Mouse (Mus musculus): ENCODE results near the gene Mdm4. TPM values are rescaled to one million over a fixed set of nuclear protein-coding genes. Genes with fewer than 3 reads are reported as not detected.

Mdm4 gene
- 28.8 and 45.9 TPM in 2 replicates for polyA plus RNA-seq (2012; rRNA removed)

DNA sequence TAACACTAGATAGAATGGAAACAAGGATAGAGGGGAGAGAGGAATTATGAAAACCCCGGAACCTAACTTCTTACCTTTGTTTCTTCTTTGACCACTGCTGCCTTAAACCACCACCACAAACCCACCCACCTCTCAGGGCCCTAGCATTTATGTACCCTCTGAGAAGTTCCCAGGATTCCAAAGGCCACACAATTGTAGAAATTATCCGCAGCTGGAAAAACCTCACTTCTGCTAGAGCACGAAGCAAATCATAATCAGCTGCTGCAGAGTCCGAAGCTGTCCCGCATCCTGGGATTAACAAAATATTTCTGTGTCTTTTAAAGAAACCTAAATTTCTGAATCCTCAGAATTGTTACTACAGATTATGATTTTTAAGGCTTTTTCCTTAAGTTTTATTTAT is at the start of gene Mdm4:
Gene Mdm4, minus strand, starts transcription at position 101 of the 400 bp plus-strand sequence.
- WGBS: 97% methylated on average over 5 of the region's 5 CpGs

DNA sequence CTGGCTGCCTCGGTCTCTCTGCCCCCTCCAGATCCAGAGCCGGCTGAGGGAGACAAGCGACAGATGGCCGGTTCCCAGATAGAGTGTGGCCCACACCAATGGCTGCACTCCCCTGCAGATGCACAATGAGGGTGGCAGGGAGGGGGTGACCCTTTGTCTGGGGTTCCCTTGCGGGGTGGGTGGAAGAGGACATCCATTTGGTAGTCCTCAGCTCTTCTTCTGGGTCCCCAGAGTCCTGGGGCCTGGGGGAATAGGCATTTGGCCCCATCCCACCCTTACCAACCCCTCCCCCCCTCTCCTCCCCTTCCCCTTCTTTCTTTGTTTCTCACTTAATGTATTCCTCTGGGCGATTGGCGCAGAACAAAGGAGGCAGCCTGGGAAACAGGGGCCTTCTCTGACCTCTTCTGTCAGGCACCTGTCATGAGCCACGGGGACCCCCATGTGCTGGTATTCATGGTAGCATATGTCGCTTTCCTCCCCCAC is 49.8 kb upstream of the Mdm4 start:
- Histone ChIP-seq H3K4me1 (ENCODE audit: control insufficient read depth, insufficient read depth, low read length) (peaks cover 19% of the 10 kb centered on the region), H3K4me3 (replicated peaks; ENCODE audit: extremely low read depth, low read depth, low read length) (no peak overlapping the region)
- TF ChIP-seq POLR2A (IDR thresholded peaks at IDR 0.05; ENCODE audit: borderline replicate concordance, extremely low read depth, low read depth, low read length): no peak
- no peak for TF ChIP-seq CTCF (IDR thresholded peaks at IDR 0.05; ENCODE audit: insufficient read depth, low read length)
- 80% methylated on average over 9 of the region's 9 CpGs for WGBS
- DNase-seq: no peak

More for the DNA sequence above, at the start of gene Mdm4:
- Histone ChIP-seq H3K4me1 (ENCODE audit: control insufficient read depth, insufficient read depth, low read length) (peaks cover 2% of the 10 kb centered on the region; the same call in 1 of the 2 replicates), H3K4me3 (replicated peaks; ENCODE audit: extremely low read depth, low read depth, low read length) (no peak within 1 kb of the TSS)
- TF ChIP-seq CTCF (IDR thresholded peaks at IDR 0.05; ENCODE audit: insufficient read depth, low read length): no peak
- no peak for TF ChIP-seq POLR2A (IDR thresholded peaks at IDR 0.05; ENCODE audit: borderline replicate concordance, extremely low read depth, low read depth, low read length)
- DNase-seq: no peak

DNA sequence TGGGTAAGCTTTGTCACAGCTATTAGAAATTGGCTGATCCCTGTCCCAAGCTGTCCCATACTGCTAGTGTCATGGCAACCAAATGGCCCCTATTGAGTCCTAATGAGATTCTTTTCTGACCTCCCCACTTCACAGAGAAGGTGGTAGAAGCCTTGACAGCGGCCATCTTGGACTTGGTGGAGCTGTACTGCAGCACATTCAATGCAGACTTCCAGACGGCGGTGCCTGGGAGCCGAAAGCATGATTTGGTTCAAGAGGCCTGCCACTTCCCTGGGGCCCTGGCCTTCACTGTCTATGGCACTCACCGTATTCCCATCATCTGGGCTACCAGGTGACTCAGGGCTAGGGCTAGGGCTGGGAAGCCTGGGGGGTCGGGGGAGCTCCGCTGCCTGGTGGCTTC is 49.1 kb upstream of the Mdm4 start:
- DNase-seq: no peak
- 99% methylated on average over 7 of the region's 7 CpGs for WGBS
- TF ChIP-seq CTCF (IDR thresholded peaks at IDR 0.05; ENCODE audit: insufficient read depth, low read length) (no peak), POLR2A (IDR thresholded peaks at IDR 0.05; ENCODE audit: borderline replicate concordance, extremely low read depth, low read depth, low read length) (no peak)

DNA sequence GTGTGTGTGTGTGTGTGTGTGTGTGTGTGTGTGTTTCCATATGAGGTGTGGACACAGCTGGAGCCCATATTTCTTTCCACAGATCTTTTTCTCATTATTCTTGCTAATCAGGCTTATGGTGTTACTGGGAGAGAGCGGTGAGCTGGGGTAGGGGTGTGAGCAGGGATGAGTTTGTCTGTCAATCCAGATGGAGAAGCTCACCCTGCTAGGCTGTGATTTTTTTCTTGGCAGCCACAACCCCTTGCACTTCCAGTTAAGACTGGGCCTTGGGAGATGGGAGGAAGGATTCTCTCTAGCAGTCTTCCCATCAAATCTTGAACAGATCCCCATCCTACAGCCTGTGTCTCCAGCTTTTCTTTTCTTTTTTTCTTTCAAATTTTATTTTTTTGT is 48.0 kb upstream of the Mdm4 start:
- peaks cover 14% of the 10 kb centered on the region for H3K4me1 ChIP-seq (ENCODE audit: control insufficient read depth, insufficient read depth, low read length)
- no peak for DNase-seq
- no peak for TF ChIP-seq CTCF (IDR thresholded peaks at IDR 0.05; ENCODE audit: insufficient read depth, low read length)
- no peak for TF ChIP-seq POLR2A (IDR thresholded peaks at IDR 0.05; ENCODE audit: borderline replicate concordance, extremely low read depth, low read depth, low read length)
- H3K4me3 ChIP-seq (replicated peaks; ENCODE audit: extremely low read depth, low read depth, low read length): no peak overlapping the region
- 95% methylated on average over 1 of the region's 1 CpGs for WGBS

More for the DNA sequence above, 49.1 kb upstream of the Mdm4 start:
- Histone ChIP-seq H3K4me3 (replicated peaks; ENCODE audit: extremely low read depth, low read depth, low read length) (no peak overlapping the region), H3K4me1 (ENCODE audit: control insufficient read depth, insufficient read depth, low read length) (peaks cover 19% of the 10 kb centered on the region)

DNA sequence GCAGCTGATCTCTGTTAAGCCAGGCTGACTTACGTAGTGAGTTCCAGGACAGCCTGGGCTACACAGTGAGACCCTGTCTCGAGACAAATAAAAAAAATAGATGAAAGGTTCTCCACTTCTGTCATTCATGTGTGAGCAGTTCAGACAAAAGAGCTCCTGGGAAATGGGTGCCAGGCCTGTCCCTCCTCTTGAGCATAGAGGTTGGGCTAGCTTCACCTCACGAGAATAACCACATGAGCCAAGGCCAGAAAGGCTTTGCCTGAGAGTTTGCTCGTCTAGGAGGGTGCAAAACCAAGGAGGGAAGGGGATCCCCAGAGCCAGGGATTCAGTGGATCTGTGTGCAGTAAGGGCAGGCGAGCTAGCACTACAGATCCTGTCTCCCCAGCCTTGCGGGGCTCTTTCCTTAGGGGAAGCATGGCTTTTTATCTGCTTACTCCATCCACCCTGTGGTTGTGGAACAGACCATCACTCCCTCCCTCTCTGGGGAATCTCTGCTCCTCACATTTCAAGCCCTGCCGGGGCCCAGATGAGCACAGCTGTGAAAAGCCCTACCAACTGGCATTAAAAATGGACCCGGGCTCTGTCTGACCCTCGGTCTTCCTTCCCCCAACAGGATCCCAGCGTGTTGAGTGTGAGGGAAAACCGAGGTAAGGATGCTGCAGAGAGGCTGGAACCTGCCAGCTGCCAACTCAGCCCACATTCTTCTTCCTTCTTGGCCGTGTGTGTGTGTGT is 47.4 kb upstream of the Mdm4 start:
- 58% methylated on average over 12 of the region's 12 CpGs for whole genome bisulfite sequencing
- TF ChIP-seq CTCF (IDR thresholded peaks at IDR 0.05; ENCODE audit: insufficient read depth, low read length) (no peak), POLR2A (IDR thresholded peaks at IDR 0.05; ENCODE audit: borderline replicate concordance, extremely low read depth, low read depth, low read length) (no peak)
- Histone ChIP-seq H3K4me3 (replicated peaks; ENCODE audit: extremely low read depth, low read depth, low read length) (no peak overlapping the region), H3K4me1 (ENCODE audit: control insufficient read depth, insufficient read depth, low read length) (peaks cover 14% of the 10 kb centered on the region)
- DNase-seq: no peak

DNA sequence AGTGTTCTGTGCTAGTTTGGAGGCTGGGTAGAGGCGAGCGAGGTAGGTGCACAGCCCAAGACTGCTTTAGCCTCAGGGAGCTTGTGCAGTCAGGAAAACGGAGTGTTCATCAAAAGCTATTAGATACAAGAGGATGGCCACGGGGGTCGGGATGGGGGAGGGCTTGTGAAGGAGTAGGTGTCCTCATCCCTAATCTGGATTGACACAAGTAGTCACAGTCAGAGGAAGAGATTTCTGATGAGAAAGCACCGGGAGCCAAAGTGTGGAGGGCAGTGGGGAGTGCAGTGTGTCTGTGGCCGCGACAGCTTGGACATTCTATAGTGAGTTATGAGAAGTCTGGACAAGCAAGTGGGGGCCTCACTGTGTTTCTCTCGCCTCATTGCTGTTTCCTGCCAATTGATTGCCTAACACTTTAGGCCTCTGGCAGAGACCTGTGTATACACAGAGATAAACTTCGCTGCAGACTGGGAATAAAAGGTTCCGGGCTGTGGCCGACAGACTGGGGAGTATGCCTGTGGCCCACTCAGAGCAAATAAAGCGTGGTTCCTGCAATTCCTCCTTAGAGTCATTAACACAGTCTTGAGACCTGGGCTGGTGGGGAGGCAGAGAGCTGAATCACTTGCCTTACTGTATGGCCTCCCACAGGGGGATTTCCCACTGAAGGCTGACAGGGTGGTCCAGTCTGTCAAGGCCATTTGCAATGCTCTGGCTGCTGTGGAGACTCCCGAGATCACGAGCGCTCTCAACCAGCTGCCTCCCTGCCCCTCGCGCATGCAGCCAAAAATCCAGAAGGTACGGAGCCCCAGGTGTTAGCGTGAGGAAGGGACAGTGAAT is 46.5 kb upstream of the Mdm4 start:
- H3K4me1 ChIP-seq (ENCODE audit: control insufficient read depth, insufficient read depth, low read length): peaks cover 18% of the 10 kb centered on the region
- WGBS: 40% methylated on average over 20 of the region's 20 CpGs
- DNase-seq: no peak

DNA sequence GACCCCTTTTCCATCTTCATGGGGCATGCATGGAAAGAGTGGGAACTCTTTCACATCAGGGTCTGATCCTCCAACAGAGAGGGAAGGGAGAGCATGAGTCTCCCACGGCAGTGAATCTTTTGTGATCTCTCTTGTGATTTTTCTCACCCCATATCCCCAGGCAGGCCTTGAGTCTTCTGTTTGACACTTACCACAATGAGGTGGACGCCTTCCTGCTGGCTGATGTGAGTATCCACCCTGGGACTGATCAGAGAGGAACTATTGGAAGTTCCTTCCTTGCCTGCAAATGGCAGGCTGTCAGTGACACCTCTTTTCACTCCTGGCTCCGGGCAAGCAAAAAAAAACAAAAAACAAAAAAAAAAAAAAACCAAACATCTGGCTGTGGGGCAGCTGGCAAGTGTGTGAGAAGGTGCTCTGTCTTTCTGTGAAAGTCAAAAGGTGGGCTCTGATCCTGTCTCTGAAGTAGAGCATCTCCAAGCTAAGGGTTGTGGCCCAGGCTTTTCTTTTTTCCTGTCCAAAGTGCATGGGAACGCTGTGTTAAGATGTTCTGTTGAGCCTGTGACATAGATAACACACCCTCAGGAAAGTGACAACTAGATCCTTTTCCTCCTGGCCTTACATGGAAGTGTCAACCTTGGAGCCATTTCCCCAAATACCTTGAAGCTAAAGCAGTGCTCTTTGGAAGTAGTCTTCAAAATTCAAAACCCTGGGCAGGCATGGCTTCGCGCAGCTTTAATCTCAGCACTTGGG is 45.5 kb upstream of the Mdm4 start:
- no peak for DNase-seq
- 68% methylated on average over 6 of the region's 6 CpGs for WGBS
- Histone ChIP-seq H3K4me3 (replicated peaks; ENCODE audit: extremely low read depth, low read depth, low read length) (no peak overlapping the region), H3K4me1 (ENCODE audit: control insufficient read depth, insufficient read depth, low read length) (peaks cover 20% of the 10 kb centered on the region)
- no peak for TF ChIP-seq POLR2A (IDR thresholded peaks at IDR 0.05; ENCODE audit: borderline replicate concordance, extremely low read depth, low read depth, low read length)
- TF ChIP-seq CTCF (IDR thresholded peaks at IDR 0.05; ENCODE audit: insufficient read depth, low read length): no peak

More for the DNA sequence above, 46.5 kb upstream of the Mdm4 start:
- no peak overlapping the region for H3K4me3 ChIP-seq (replicated peaks; ENCODE audit: extremely low read depth, low read depth, low read length)
- no peak for TF ChIP-seq POLR2A (IDR thresholded peaks at IDR 0.05; ENCODE audit: borderline replicate concordance, extremely low read depth, low read depth, low read length)
- no peak for TF ChIP-seq CTCF (IDR thresholded peaks at IDR 0.05; ENCODE audit: insufficient read depth, low read length)

DNA sequence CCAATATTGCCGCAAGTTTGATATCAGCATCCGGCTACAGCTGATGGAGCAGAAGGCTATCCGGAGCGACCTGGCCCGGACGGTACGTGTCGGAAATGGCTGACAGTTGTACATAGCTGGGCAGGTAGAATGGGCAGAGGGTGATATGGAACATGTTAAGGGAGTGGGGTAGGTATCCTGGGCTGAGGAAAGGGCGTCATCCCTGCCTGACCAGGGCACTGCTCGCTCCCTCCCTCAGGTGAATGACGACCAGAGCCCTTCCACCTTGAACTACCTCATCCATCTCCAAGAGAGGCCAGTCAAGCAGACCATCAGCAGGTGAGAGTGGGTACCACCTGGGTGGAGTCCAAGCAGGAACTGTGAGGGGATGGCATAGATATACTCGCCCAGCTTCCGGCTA is 44.2 kb upstream of the Mdm4 start:
- TF ChIP-seq POLR2A (IDR thresholded peaks at IDR 0.05; ENCODE audit: borderline replicate concordance, extremely low read depth, low read depth, low read length) (no peak), CTCF (IDR thresholded peaks at IDR 0.05; ENCODE audit: insufficient read depth, low read length) (no peak)
- 95% methylated on average over 13 of the region's 13 CpGs for WGBS

DNA sequence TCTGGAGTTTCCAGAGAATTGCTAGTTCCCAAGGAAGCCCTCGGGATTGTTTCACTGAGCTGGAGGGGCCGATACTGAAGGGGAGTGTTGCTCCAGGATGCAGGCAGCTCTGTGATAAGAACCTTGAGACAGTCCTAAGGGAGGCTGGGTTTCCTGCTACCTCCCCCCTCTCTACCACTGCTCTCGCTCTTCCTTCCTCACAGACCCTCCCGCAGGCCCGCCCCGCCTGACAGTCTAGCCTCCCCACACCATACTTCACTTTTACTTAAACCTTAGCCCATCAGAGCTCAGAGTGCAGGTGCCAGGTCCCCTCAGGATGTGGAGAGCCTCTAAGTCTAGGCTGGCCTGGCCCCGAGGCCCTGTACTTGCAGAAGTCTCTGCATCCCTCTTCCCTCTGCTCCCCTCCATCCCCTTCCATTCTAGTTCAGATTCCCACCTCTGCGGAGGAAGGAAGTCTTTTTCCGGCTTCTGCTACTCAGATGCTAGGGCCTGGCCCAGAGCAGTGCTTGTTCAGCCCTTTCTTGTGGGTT is 43.0 kb upstream of the Mdm4 start:
- Histone ChIP-seq H3K4me3 (replicated peaks; ENCODE audit: extremely low read depth, low read depth, low read length) (no peak overlapping the region), H3K4me1 (ENCODE audit: control insufficient read depth, insufficient read depth, low read length) (peaks cover 33% of the 10 kb centered on the region)
- no peak for DNase-seq
- WGBS: 36% methylated on average over 9 of the region's 9 CpGs
- no peak for TF ChIP-seq POLR2A (IDR thresholded peaks at IDR 0.05; ENCODE audit: borderline replicate concordance, extremely low read depth, low read depth, low read length)
- TF ChIP-seq CTCF (IDR thresholded peaks at IDR 0.05; ENCODE audit: insufficient read depth, low read length): no peak

More for the DNA sequence above, 44.2 kb upstream of the Mdm4 start:
- H3K4me3 ChIP-seq (replicated peaks; ENCODE audit: extremely low read depth, low read depth, low read length): no peak overlapping the region
- H3K4me1 ChIP-seq (ENCODE audit: control insufficient read depth, insufficient read depth, low read length): peaks cover 24% of the 10 kb centered on the region
- no peak for DNase-seq

Data from lung, adult 2 months (tissue).